In the genomic region with DNA sequence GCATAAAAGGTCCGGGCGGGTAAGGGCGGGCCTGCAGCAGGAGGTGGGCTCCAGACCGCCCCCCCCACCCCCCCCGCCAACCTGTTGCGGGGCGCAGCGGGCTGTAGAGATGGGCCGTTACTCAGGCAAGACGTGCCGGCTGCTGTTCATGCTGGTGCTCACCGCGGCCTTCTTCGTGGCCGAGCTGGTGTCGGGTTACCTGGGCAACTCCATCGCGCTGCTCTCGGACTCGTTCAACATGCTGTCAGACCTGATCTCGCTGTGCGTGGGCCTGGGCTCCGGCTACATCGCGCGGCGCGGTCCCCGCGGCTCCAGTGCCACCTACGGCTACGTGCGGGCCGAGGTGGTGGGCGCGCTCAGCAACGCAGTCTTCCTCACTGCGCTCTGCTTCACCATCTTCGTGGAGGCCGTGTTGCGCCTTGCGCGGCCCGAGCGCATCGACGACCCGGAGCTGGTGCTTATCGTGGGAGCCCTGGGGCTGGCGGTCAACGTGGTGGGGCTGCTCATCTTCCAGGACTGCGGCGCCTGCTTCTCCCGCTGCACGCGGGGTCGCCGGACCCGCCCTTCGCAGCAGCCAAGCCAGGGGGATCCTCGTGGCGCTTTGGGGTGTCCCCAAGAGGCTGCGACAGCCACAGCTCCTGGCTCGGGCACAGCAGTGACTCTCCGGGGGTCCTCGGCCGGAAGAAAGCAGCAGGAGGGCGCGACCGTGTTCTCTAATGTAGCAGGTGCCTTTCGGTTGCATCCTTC, we compare ENCODE assay signal across 8 mouse cellular contexts. TPM values are rescaled to one million over a fixed set of nuclear protein-coding genes. Genes with fewer than 3 reads are reported as not detected.
DNase-seq lines count a peak whose midpoint lies in the region; ATAC-seq and TF ChIP-seq lines count a peak whose summit lies in the region.

No protein-coding gene starts in this region.

- H3K4me2 ChIP-seq in embryonic facial prominence, embryonic 11.5 days (ENCODE audit: low read depth, low read length) = peak overlapping the region; percentile 99
- H3K4me2 ChIP-seq in neural tube, embryonic 11.5 days (ENCODE audit: low read depth) = peak overlapping the region; percentile 99

- peak; percentile 2 for DNase-seq in kidney, adult 2 months
- no peak for DNase-seq in kidney, adult 9 months
- DNase-seq in Patski (ENCODE audit: low read depth, low spot score) = no peak
- peak; percentile 68 for DNase-seq in embryonic facial prominence, embryonic 11.5 days (ENCODE audit: low spot score)
- peak; percentile 5 to 21 for DNase-seq in heart, postnatal 10 days
- peak; percentile 48 to 61 for DNase-seq in left cerebral cortex, postnatal 25 days (ENCODE audit: low spot score in 2 of 2)
- peak; percentile 67 for DNase-seq in neural tube, embryonic 11.5 days (ENCODE audit: low spot score)
- no peak for DNase-seq in adipocyte (ENCODE audit: low spot score)

- TF ChIP-seq CTCF in kidney, adult 2 months (conservative IDR thresholded peaks at IDR 0.05; ENCODE audit: insufficient read depth, insufficient read length, low read depth, low read length) = no peak
- TF ChIP-seq CTCF in Patski (IDR thresholded peaks at IDR 0.05) = no peak

- intact Hi-C loops in heart, postnatal 10 days (cut with DNase I) = no loop called here
- intact Hi-C loops in left cerebral cortex, postnatal 25 days (cut with DNase I) = no loop called here

- WGBS in kidney, adult 2 months = 2% methylated on average over 71 of the region's 71 CpGs
- WGBS in embryonic facial prominence, embryonic 11.5 days = 1% methylated on average over 71 of the region's 71 CpGs
- 1% methylated on average over 67 of the region's 71 CpGs for WGBS in neural tube, embryonic 11.5 days

- CTCF ChIA-PET in Patski (lab: Charles Lee) = interaction anchor here (1.0 kb wide), 1 partner anchor 12 kb away, joined by 3 read pairs; no protein-coding TSS in a partner anchor

- peak; percentile 35 for ATAC-seq in Patski
- peak; percentile 71 for ATAC-seq in embryonic facial prominence, embryonic 11.5 days (replicated peaks; ENCODE audit: insufficient number of reproducible peaks, low FRiP score, low TSS enrichment, low read depth)
- ATAC-seq in neural tube, embryonic 11.5 days (ENCODE audit: insufficient read depth, low FRiP score, low TSS enrichment) = peak; percentile 58

- TF ChIP-seq POLR2A in kidney, adult 2 months (IDR thresholded peaks at IDR 0.05; ENCODE audit: low read depth, low read length) = no peak

- no peak overlapping the region; the same call in 1 of the 2 replicates for H3K4me3 ChIP-seq in kidney, adult 2 months (ENCODE audit: insufficient read depth, low read depth, low read length)
- H3K4me3 ChIP-seq in embryonic facial prominence, embryonic 11.5 days (ENCODE audit: low read depth, low read length) = peak overlapping the region; percentile 56
- H3K4me3 ChIP-seq in neural tube, embryonic 11.5 days (ENCODE audit: low read depth, low read length) = peak overlapping the region; percentile 49

- in situ Hi-C loops in Patski (cut with MboI; ENCODE audit: low pct_unique_long_range_greater_than_20kb) = no loop called here

- H3K4me1 ChIP-seq in kidney, adult 2 months (ENCODE audit: control insufficient read depth, insufficient read depth, low read length) = no peaks in the 10 kb centered on the region
- peaks cover 4% of the 10 kb centered on the region for H3K4me1 ChIP-seq in embryonic facial prominence, embryonic 11.5 days (ENCODE audit: control insufficient read depth, insufficient read depth, low read length)
- H3K4me1 ChIP-seq in neural tube, embryonic 11.5 days (ENCODE audit: control insufficient read depth, insufficient read depth, low read length) = peaks cover 5% of the 10 kb centered on the region; the same call in 1 of the 2 replicates

- POLR2A ChIA-PET in Patski (lab: Charles Lee) = no interaction called here

- peak overlapping the region; percentile 60 for H3K9ac ChIP-seq in embryonic facial prominence, embryonic 11.5 days (replicated peaks; ENCODE audit: low read length)
- peak overlapping the region; percentile 62 for H3K9ac ChIP-seq in neural tube, embryonic 11.5 days (ENCODE audit: low read length)

- H3K36me3 ChIP-seq in kidney, adult 2 months (ENCODE audit: control insufficient read depth, insufficient read depth, low read length) = no peaks in the 10 kb centered on the region
- H3K36me3 ChIP-seq in embryonic facial prominence, embryonic 11.5 days (replicated peaks; ENCODE audit: control insufficient read depth, insufficient read depth, low read depth, low read length) = no peaks in the 10 kb centered on the region
- H3K36me3 ChIP-seq in neural tube, embryonic 11.5 days (ENCODE audit: control insufficient read depth, insufficient read depth, low read length) = no peaks in the 10 kb centered on the region

- no peak overlapping the region for H3K27ac ChIP-seq in kidney, adult 2 months (ENCODE audit: insufficient read depth, low read depth, low read length)
- 0 out of 2 replicates have a peak overlapping the region, but pooled peaks have one; percentile 4 for H3K27ac ChIP-seq in embryonic facial prominence, embryonic 11.5 days (replicated peaks; ENCODE audit: low read depth, low read length)
- H3K27ac ChIP-seq in neural tube, embryonic 11.5 days (ENCODE audit: low read depth, low read length) = 0 out of 2 replicates have a peak overlapping the region, but pooled peaks have one; percentile 6

- no peaks in the 10 kb centered on the region for H3K27me3 ChIP-seq in kidney, adult 2 months (replicated peaks; ENCODE audit: control insufficient read depth, insufficient read depth, low read length)
- peaks cover 35% of the 10 kb centered on the region for H3K27me3 ChIP-seq in Patski
- H3K27me3 ChIP-seq in embryonic facial prominence, embryonic 11.5 days (ENCODE audit: control insufficient read depth, insufficient read depth, low read length) = peaks cover 16% of the 10 kb centered on the region
- peaks cover 26% of the 10 kb centered on the region for H3K27me3 ChIP-seq in neural tube, embryonic 11.5 days (ENCODE audit: control insufficient read depth, insufficient read depth, low read length)

- no peaks in the 10 kb centered on the region for H3K9me3 ChIP-seq in embryonic facial prominence, embryonic 11.5 days (replicated peaks; ENCODE audit: control insufficient read depth, low read length)
- no peaks in the 10 kb centered on the region for H3K9me3 ChIP-seq in neural tube, embryonic 11.5 days (ENCODE audit: control insufficient read depth, low read length)

RNA-seq across cellular contexts. Expression of a gene that starts 0.5 kb away (rescaled TPM):
- polyA plus RNA-seq in kidney, adult 2 months (2012; rRNA removed) = 0.01 TPM in 1 of 2 replicates, not detected in the other
- polyA plus RNA-seq in Patski (2021) = not detected
- polyA plus RNA-seq in embryonic facial prominence, embryonic 11.5 days (2014; fragmentation: Nextera tagmentation; extraction: Ambion mirVana) = 0.95 and 1.6 TPM in 2 replicates
- not detected for total RNA-seq in heart, postnatal 10 days (2021)
- 10 to 100 TPM; 10.4 to 10.5 TPM for total RNA-seq in left cerebral cortex, postnatal 25 days (2021)
- 1.4 TPM in 2 replicates for polyA plus RNA-seq in neural tube, embryonic 11.5 days (2014; fragmentation: Nextera tagmentation; extraction: Ambion mirVana)

Comparison
In these comparisons a context has a peak if more than half of its experiments do, and no peak if none do; other contexts are left out.
1. DNase-seq: peak in kidney, adult 2 months (single experiment), embryonic facial prominence, embryonic 11.5 days (single experiment), heart, postnatal 10 days (2 of 2), left cerebral cortex, postnatal 25 days (2 of 2) and neural tube, embryonic 11.5 days (single experiment); none in kidney, adult 9 months (single experiment), Patski (single experiment) and adipocyte (single experiment).
2. Peak in every context shown above with its lines, with median percentiles within 50 percentile points of each other: ATAC-seq.